Mouse (Mus musculus) erythroblast, embryonic 14.5 days (primary cell): ENCODE measurements around the gene Sord. TPM values are rescaled to one million over a fixed set of nuclear protein-coding genes. Genes with fewer than 3 reads are reported as not detected.

Experiments used
- H3K27me3 ChIP-seq: 2 replicates; pipeline ENCODE4 v1.6.1; 2012; ENCODE audit warnings: inconsistent platforms; ENCODE audit not compliant: control insufficient read depth
- H3K36me3 ChIP-seq: 2 replicates; pipeline ENCODE4 v1.6.1; 2012; ENCODE audit warnings: mild to moderate bottlenecking, inconsistent platforms; ENCODE audit not compliant: control insufficient read depth
- H3K4me1 ChIP-seq: 2 replicates; pipeline ENCODE4 v1.6.1; 2012; ENCODE audit warnings: inconsistent platforms; ENCODE audit not compliant: control insufficient read depth
- H3K4me3 ChIP-seq: replicated peaks from 2 replicates; pipeline ENCODE3; 2012; ENCODE audit warnings: moderate library complexity, mild to moderate bottlenecking, inconsistent platforms
- H3K9me3 ChIP-seq: 2 replicates; pipeline ENCODE4 v1.6.1; 2012; ENCODE audit warnings: low read length, inconsistent platforms, mixed read lengths; ENCODE audit not compliant: control insufficient read depth
- GATA1 ChIP-seq: IDR thresholded peaks from 2 replicates; pipeline ENCODE4 v1.6.1; 2012; ENCODE audit warnings: low read length, inconsistent platforms, mixed read lengths
- TAL1 ChIP-seq: IDR thresholded peaks from 3 replicates; pipeline ENCODE4 v1.6.1; 2012; ENCODE audit warnings: low read length, inconsistent platforms, mixed read lengths
- polyA plus RNA-seq: library from polyadenylated mRNA; stranded (reverse); fragments of >175 nt; gene quantifications from 2 replicates; pipeline ENCODE4 v1.2.3, GENCODE M21; 2012

Gene Sord
- polyA plus RNA-seq, 1 experiment, result 2.0 TPM

DNA sequence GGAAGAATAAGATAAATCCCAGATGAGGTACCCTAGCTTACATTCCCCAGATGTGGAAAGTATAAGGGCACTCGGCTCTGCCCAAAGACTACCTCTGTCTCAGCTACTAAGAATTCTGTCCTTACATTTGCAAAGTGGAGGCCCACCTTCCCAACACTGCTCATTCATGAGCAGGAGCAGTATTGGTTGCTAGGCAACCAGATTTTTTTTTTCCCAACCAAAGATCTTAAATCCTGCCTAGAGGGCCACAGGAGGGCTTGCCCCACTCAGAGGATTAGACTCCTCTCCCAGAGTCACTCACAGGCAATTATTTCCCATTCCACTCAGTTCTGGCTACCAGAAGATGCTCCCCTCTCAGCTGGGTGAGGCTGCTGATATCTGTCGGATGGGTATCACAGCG is 30.1 kb downstream of the Sord start:
- H3K4me3 ChIP-seq, result no peak overlapping the region
- H3K4me1 ChIP-seq, result no peaks in the 10 kb centered on the region
- TF ChIP-seq GATA1 (no peak), TAL1 (no peak)
- peaks cover 39% of the 10 kb centered on the region for H3K36me3 ChIP-seq
- H3K9me3 ChIP-seq, result no peaks in the 10 kb centered on the region
- H3K27me3 ChIP-seq, result no peaks in the 10 kb centered on the region

DNA sequence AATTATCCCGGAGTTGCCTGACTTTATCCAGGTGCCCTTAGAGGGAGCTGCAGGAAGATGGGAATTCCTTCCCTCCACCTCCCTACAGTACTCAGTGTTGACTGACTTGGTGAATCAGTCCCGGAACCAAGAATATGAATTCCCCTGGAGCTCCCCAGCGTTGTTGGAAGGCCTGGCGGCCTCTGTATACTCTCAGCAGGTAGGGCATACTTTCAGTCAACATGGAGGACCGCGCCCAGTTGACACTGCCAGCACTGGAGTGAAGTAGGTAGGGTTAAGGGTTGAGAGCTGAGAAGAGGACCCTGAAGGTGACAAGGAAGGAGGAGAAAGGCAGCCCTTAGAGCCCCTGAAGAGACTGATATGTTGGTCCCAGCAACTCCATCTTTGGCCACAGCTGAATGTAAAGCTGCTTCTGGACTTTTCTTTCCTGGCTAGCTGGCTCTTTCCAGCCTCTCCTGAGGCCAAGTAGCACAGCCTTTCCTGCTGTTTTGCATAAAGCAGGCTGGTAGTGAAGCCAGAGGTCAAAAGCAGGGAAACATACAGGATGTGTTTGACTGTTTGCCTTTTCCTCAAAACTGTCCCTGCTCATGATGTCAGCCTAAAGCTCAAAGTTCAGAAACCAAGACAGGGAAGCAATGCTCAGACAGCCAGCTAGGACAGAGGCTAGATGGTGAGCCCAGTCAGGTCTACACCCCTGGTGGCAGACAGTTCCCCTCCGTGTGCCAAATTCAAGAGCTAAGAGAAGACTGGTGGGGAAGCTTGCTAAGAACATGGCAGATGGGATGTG is 32.1 kb downstream of the Sord start:
- TF ChIP-seq GATA1 (no peak), TAL1 (no peak)
- peaks cover 20% of the 10 kb centered on the region for H3K36me3 ChIP-seq
- no peaks in the 10 kb centered on the region for H3K9me3 ChIP-seq
- peaks cover 6% of the 10 kb centered on the region for H3K4me1 ChIP-seq
- no peaks in the 10 kb centered on the region for H3K27me3 ChIP-seq
- no peak overlapping the region for H3K4me3 ChIP-seq

DNA sequence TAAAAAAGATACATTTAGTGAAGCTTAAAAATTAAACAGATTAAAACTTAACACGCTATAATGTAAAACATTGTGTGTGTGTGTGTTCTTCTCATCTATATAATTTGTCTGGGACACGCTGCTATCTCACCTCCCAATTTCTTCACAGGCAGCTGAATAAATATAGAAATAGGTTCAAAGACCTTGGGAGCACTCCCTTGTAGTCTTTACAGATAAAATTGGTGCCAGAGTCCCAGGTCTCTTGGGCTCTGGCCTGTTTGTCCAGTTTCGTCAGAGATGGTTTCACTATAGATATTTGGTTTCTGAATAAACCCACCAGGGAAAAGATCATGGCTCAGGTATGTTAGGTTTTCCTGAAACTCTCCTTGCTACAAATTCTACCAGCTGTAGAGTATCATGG is 44.2 kb downstream of the Sord start:
- Histone ChIP-seq H3K27me3 (no peaks in the 10 kb centered on the region), H3K36me3 (no peaks in the 10 kb centered on the region), H3K4me1 (no peaks in the 10 kb centered on the region), H3K4me3 (no peak overlapping the region), H3K9me3 (peaks cover 7% of the 10 kb centered on the region; the same call in 1 of the 2 replicates)
- TF ChIP-seq TAL1 (no peak), GATA1 (no peak)

DNA sequence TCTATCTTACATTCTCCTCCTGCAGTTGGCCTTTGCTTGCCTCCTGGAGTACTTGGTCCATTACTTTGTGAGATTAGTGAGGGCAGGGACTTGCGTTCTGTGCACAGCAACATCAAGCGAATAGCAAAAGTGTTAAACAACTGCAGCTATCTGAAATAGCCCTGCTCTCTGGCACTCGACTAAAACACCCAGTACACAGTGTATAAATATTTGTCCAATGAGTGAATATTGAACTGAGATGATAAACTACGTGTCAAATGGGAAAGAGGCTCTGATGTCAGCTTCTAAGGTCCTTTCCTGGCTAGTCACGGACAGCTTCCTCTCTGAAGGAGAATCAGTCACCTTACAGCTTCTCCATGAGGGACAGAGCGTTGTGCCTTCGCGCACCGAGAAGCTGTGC is 49.5 kb downstream of the Sord start:
- H3K36me3 ChIP-seq, result no peaks in the 10 kb centered on the region
- no peaks in the 10 kb centered on the region for H3K27me3 ChIP-seq
- no peak overlapping the region for H3K4me3 ChIP-seq
- peaks cover 7% of the 10 kb centered on the region; the same call in 1 of the 2 replicates for H3K9me3 ChIP-seq
- TF ChIP-seq GATA1, result no peak
- TF ChIP-seq TAL1, result no peak
- H3K4me1 ChIP-seq, result no peaks in the 10 kb centered on the region

DNA sequence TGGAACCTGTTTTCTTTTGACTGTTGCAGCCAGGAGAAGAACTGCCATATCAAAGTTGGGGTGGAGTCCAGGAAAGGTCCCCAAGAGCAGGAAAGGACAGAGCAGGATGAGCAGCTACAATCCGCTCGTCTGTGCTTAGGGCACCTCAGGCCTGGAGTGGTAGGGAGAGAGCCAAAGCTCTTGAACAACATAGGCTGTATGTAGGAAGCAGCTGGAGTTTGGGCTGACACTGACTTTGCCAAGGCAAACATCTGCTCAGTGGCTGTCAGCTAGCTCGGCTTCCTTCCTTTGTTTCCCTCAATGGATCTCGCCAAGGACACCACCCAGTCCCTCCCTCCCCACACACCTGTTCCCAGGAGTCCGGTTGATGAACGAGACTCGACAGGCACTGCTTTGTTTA is 51.6 kb downstream of the Sord start:
- Histone ChIP-seq H3K36me3 (no peaks in the 10 kb centered on the region), H3K4me1 (no peaks in the 10 kb centered on the region), H3K27me3 (no peaks in the 10 kb centered on the region), H3K4me3 (no peak overlapping the region), H3K9me3 (peaks cover 7% of the 10 kb centered on the region; the same call in 1 of the 2 replicates)
- no peak for TF ChIP-seq TAL1
- no peak for TF ChIP-seq GATA1

DNA sequence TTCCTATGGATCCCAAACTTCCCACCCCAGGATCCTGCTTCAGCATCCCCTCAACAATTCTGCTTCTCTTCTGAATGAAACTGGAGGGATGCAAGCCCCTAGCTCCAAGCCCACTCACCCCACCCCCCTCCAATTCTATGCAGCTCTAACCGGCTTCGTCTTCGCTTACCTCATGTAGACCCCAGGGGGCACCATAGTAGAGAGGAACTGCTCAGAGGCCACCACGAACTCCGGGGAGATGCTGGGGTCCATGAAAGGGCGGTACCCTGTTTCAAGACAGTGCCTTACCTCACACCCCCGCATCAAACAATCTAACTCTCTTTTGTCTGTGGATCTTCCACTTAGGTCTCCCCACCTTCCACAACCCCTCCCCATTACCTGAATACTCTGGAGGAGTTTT is 60.4 kb downstream of the Sord start:
- TF ChIP-seq TAL1 (no peak), GATA1 (no peak)
- Histone ChIP-seq H3K4me3 (no peak overlapping the region), H3K9me3 (peaks cover 5% of the 10 kb centered on the region; the same call in 1 of the 2 replicates), H3K4me1 (no peaks in the 10 kb centered on the region), H3K27me3 (peaks cover 65% of the 10 kb centered on the region), H3K36me3 (no peaks in the 10 kb centered on the region)

DNA sequence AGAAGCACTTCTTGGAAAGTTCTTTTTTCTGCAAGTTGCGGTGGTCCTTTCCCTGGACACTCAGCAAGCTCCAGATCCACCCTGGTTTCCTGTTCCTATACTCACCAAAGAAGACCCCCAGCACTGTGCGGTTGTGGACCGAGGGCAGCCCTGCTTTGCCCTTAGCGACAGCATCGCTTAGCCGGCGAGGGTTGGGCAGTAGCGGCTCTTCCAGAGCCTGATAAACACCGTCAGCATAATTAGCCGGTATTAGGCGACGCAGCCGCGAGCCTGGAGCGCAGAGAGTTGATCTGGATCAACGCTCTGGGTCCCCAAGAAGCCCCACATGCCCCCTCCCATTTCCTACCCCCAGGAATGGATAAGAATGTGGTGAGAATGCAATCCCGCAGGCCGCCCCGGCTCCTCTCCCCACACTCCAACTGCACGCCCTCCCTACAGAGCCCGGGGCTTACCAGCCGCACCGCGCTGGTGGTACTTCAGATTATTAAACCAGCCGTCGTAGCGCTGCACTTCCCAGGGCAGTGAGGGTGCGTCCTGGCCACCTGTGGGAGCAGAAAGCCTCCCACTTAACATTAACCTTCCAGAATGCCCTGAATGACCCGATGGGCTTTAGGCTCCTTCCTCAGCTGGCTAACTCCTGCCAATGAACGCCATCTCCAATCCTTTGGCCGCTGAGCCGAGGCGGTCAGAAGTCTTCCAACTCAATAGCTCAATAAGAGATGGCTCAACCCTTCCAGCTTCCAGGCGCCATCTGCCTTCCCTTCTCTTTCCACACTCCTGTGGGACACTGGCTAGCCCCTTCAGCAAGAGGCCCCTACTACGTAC is 62.9 kb downstream of the Sord start:
- H3K9me3 ChIP-seq, result peaks cover 7% of the 10 kb centered on the region; the same call in 1 of the 2 replicates
- no peaks in the 10 kb centered on the region for H3K4me1 ChIP-seq
- no peak overlapping the region for H3K4me3 ChIP-seq
- H3K36me3 ChIP-seq, result no peaks in the 10 kb centered on the region
- peaks cover 91% of the 10 kb centered on the region for H3K27me3 ChIP-seq
- TF ChIP-seq TAL1 (no peak), GATA1 (no peak)

DNA sequence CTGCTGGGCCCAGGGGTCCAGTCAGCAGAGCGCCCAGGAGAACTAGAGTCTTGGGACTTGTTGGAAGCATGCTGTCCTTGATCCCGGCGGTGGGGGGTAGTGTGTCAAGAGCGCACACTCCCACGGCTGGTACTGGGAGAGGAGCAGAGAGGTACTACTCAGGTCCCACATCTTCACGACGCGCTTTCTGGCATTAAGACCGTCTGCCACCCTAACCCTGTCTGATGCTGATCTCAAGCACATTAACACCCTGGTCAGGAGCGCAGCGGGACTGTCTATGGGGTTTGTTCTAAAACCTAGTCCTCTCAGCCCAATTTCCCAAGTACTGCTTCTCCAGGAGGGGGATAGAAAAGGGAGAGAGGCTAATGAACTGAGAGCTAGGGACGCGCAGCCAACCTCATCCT is 63.5 kb downstream of the Sord start, which contains the start of gene Duox2:
Duox2 (minus strand) TSS at position 354 of the 404 bp plus-strand sequence.
- no peak for TF ChIP-seq GATA1
- TF ChIP-seq TAL1, result no peak
- Histone ChIP-seq H3K36me3 (no peaks in the 10 kb centered on the region), H3K9me3 (peaks cover 7% of the 10 kb centered on the region; the same call in 1 of the 2 replicates), H3K27me3 (peaks cover 96% of the 10 kb centered on the region), H3K4me1 (no peaks in the 10 kb centered on the region), H3K4me3 (no peak within 1 kb of the TSS)
